Comparison of ENCODE assay signal across 13 mouse cellular contexts in the genomic region with DNA sequence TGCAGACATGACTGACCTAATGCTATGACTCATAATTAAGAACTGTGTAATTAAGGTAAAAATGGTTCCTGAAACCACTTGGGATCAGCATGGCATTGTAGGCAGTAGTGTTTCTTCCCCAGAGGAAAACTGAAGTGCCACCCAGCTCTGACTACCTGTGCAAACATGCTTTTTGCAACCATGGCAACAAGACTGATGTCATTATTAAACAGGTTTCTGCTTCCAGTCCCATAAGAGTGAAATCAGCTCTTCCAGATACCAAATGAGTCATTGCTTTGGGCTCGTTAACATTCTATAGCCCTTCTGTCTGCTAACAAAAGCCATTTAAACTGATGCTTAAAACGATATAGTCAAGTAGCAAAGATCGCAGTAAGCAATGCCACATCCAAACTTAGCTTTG.
DNase-seq lines count a peak whose midpoint lies in the region; ATAC-seq and TF ChIP-seq lines count a peak whose summit lies in the region.
"Had no signal": no experiment of that assay in that cellular context is flagged by ENCODE, and none has a peak within 500 bp of the region (broad histone marks: within the 10 kb centered on the region; RNA-seq: fewer than 3 reads in every experiment).

No protein-coding gene starts in this region.

- WGBS in hindbrain, postnatal 0 days: 62% methylated on average over 3 of the region's 3 CpGs
- 81% methylated on average over 3 of the region's 3 CpGs for WGBS in hindbrain, embryonic 11.5 days
- WGBS in forebrain, embryonic 16.5 days: 20% methylated on average over 3 of the region's 3 CpGs

- H3K27ac ChIP-seq in hindbrain, postnatal 0 days: no peak overlapping the region
- no peak overlapping the region for H3K27ac ChIP-seq in hindbrain, embryonic 11.5 days (ENCODE audit: low read depth, low read length)
- no peak overlapping the region for H3K27ac ChIP-seq in forebrain, embryonic 16.5 days (ENCODE audit: low read length)

- no peaks in the 10 kb centered on the region for H3K36me3 ChIP-seq in hindbrain, postnatal 0 days (ENCODE audit: insufficient read depth, low read length)
- no peaks in the 10 kb centered on the region for H3K36me3 ChIP-seq in hindbrain, embryonic 11.5 days (ENCODE audit: control insufficient read depth, insufficient read depth, low read length)
- H3K36me3 ChIP-seq in forebrain, embryonic 16.5 days (ENCODE audit: control insufficient read depth, insufficient read depth): no peaks in the 10 kb centered on the region

- no peak overlapping the region for H3K4me2 ChIP-seq in hindbrain, postnatal 0 days (ENCODE audit: low read depth, low read length)
- no peak overlapping the region for H3K4me2 ChIP-seq in hindbrain, embryonic 11.5 days (replicated peaks; ENCODE audit: low read depth, low read length)
- no peak overlapping the region for H3K4me2 ChIP-seq in forebrain, embryonic 16.5 days (ENCODE audit: low read length)
- H3K4me2 ChIP-seq: liver, embryonic 11.5 days had no signal

- H3K4me3 ChIP-seq in hindbrain, postnatal 0 days (ENCODE audit: low read length): no peak overlapping the region
- H3K4me3 ChIP-seq in hindbrain, embryonic 11.5 days (ENCODE audit: low read depth, low read length): no peak overlapping the region
- no peak overlapping the region for H3K4me3 ChIP-seq in forebrain, embryonic 16.5 days (replicated peaks; ENCODE audit: low read length)
- H3K4me3 ChIP-seq: megakaryocyte, embryonic 14.5 days had no signal

- DNase-seq in hindbrain, postnatal 0 days (ENCODE audit: low spot score): peak; percentile 15
- DNase-seq in hindbrain, embryonic 11.5 days (ENCODE audit: low spot score): no peak
- peak; percentile 6 for DNase-seq in urinary bladder, postnatal 14 days (ENCODE audit: low spot score)
- no peak for DNase-seq in urinary bladder, postnatal 10 days (ENCODE audit: low spot score)
- no peak for DNase-seq in thymus, postnatal 0 days (ENCODE audit: low spot score)
- DNase-seq: adrenal gland, adult 2 months; cerebellum, postnatal 25 days; heart, adult 18-20 months; kidney, adult 9 months had no signal

- no peak for TF ChIP-seq CTCF in hindbrain, postnatal 0 days (IDR thresholded peaks at IDR 0.05; ENCODE audit: low read depth)

- no peaks in the 10 kb centered on the region for H3K4me1 ChIP-seq in hindbrain, postnatal 0 days (ENCODE audit: insufficient read depth, low read length)
- no peaks in the 10 kb centered on the region for H3K4me1 ChIP-seq in hindbrain, embryonic 11.5 days (replicated peaks; ENCODE audit: control insufficient read depth, insufficient read depth, low read length)
- H3K4me1 ChIP-seq in forebrain, embryonic 16.5 days (replicated peaks; ENCODE audit: control insufficient read depth, insufficient read depth, low read length): no peaks in the 10 kb centered on the region
- H3K4me1 ChIP-seq: megakaryocyte, embryonic 14.5 days had no signal

- peak; percentile 62 for ATAC-seq in hindbrain, postnatal 0 days
- no peak for ATAC-seq in hindbrain, embryonic 11.5 days (ENCODE audit: low FRiP score)
- peak; percentile 79 for ATAC-seq in forebrain, embryonic 16.5 days
- no peak for ATAC-seq in CD4-positive, CD25-positive, alpha-beta regulatory T cell, adult 4 months

- no peaks in the 10 kb centered on the region for H3K27me3 ChIP-seq in hindbrain, postnatal 0 days (ENCODE audit: insufficient read depth, low read length)
- H3K27me3 ChIP-seq in hindbrain, embryonic 11.5 days (ENCODE audit: control insufficient read depth, insufficient read depth, low read length): no peaks in the 10 kb centered on the region
- no peaks in the 10 kb centered on the region for H3K27me3 ChIP-seq in forebrain, embryonic 16.5 days (replicated peaks; ENCODE audit: control insufficient read depth, insufficient read depth, low read length)
- H3K27me3 ChIP-seq: megakaryocyte, embryonic 14.5 days had no signal

- H3K9ac ChIP-seq in hindbrain, postnatal 0 days (replicated peaks; ENCODE audit: low read length): no peak overlapping the region
- H3K9ac ChIP-seq in hindbrain, embryonic 11.5 days (ENCODE audit: low read depth, low read length): no peak overlapping the region
- no peak overlapping the region for H3K9ac ChIP-seq in forebrain, embryonic 16.5 days (replicated peaks; ENCODE audit: low read depth, low read length)

- H3K9me3 ChIP-seq in hindbrain, postnatal 0 days (ENCODE audit: low read length): no peaks in the 10 kb centered on the region
- no peaks in the 10 kb centered on the region for H3K9me3 ChIP-seq in hindbrain, embryonic 11.5 days (ENCODE audit: control insufficient read depth, low read length)
- no peaks in the 10 kb centered on the region for H3K9me3 ChIP-seq in forebrain, embryonic 16.5 days (ENCODE audit: control insufficient read depth, low read length)
- H3K9me3 ChIP-seq: megakaryocyte, embryonic 14.5 days had no signal

Comparison
In these comparisons a context has a peak if more than half of its experiments do, and no peak if none do; other contexts are left out.
1. ATAC-seq: peak in hindbrain, postnatal 0 days (single experiment) and forebrain, embryonic 16.5 days (single experiment); none in hindbrain, embryonic 11.5 days (single experiment) and CD4-positive, CD25-positive, alpha-beta regulatory T cell, adult 4 months (single experiment).
2. DNase-seq: peak in hindbrain, postnatal 0 days (single experiment) and urinary bladder, postnatal 14 days (single experiment); none in hindbrain, embryonic 11.5 days (single experiment), urinary bladder, postnatal 10 days (single experiment) and thymus, postnatal 0 days (single experiment).